Mouse (Mus musculus) bone marrow, adult 2 months (tissue): Measurements from ENCODE around the gene Apela.

ENCODE experiments used
- CTCF ChIP-seq: fragments of 200-500 bp; IDR thresholded peaks from 2 replicates; pipeline ENCODE4 v1.5.1; 2011; ENCODE audit warnings: low read length, control low read depth; ENCODE audit not compliant: control insufficient read depth, insufficient read depth
- POLR2A ChIP-seq: fragments of 200-500 bp; IDR thresholded peaks from 2 replicates; pipeline ENCODE4 v1.6.1; 2011; ENCODE audit warnings: low read depth, mild to moderate bottlenecking, control low read depth, low read length, borderline replicate concordance; ENCODE audit not compliant: control insufficient read depth

DNA sequence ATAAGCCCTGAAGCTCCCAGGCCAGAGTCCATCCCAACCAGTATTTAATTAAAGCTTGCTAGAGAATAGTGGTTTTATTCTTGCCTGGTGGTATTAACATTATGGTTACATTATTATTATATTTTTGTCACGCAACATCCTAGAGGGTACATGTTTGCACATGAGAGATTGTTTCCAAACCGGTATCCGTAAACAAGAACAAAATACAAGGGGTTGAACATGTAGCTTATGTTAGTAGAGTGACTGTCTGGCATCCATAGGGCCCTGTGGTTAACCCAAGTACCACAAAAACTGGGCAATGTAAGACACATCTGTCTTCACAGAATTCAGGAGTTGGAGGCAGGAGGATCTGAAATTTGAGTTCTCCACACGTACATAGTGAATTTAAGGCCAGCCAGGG lies 29.9 kb upstream of the Apela start:
- TF ChIP-seq CTCF (no peak), POLR2A (no peak)
